Mouse (Mus musculus) spleen, adult 2 months (tissue): Measurements from ENCODE around the gene Apba1.

Experiments
- CTCF ChIP-seq: fragments of 200-500 bp; IDR thresholded peaks from 2 replicates; pipeline ENCODE4 v1.5.1; 2011; ENCODE audit warnings: mild to moderate bottlenecking, inconsistent platforms; ENCODE audit not compliant: insufficient read depth, insufficient read length, insufficient replicate concordance; ENCODE audit errors: extremely low read depth
- POLR2A ChIP-seq: fragments of 200-500 bp; IDR thresholded peaks from 2 replicates; pipeline ENCODE4 v1.6.1; 2011; ENCODE audit warnings: low read depth, low read length, inconsistent platforms

DNA sequence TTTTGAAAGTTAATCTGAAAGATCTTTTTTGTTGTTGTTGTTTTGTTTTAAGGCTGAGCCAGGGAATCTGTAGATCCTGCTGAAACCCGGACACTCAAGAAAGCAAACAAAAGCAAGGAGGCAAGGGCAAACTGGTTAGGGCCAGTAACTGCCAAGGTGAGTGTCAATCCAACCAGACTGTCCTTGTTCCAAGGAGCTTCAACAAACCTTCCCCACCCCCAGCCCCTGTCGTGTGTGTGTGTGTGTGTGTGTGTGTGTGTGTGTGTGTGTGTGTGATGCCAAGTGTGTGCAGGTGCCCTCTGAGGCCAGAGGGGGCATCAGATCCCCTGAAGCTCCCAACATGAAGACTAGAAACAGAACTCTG lies 210.2 kb downstream of the Apba1 start:
- TF ChIP-seq POLR2A (no peak), CTCF (no peak)
